Mouse (Mus musculus) hindbrain, embryonic 10.5 days (tissue): Measurements from ENCODE around the gene Cd200r1. TPM values are rescaled to one million over a fixed set of nuclear protein-coding genes. Genes with fewer than 3 reads are reported as not detected.
"Not testable (repeated sequence)": the region's sequence is repeated elsewhere in the genome, so short reads cannot be mapped to it uniquely, and the experiment has no call there.

Source experiments
- DNase-seq: peaks from one replicate; pipeline ENCODE4 v3.0.0-alpha.2; 2017; ENCODE audit warnings: low spot score
- H3K27ac ChIP-seq: fragments of 300-500 bp; sonication (generic); 2 replicates; pipeline ENCODE4 v1.5.1; 2016; ENCODE audit warnings: mild to moderate bottlenecking, moderate library complexity
- H3K27me3 ChIP-seq: fragments of 300-500 bp; sonication (generic); 2 replicates; pipeline ENCODE4 v1.6.1; 2016; ENCODE audit warnings: mild to moderate bottlenecking; ENCODE audit not compliant: poor library complexity, insufficient read depth, severe bottlenecking
- H3K36me3 ChIP-seq: fragments of 300-500 bp; sonication (generic); 2 replicates; pipeline ENCODE4 v1.6.1; 2016; ENCODE audit warnings: mild to moderate bottlenecking, moderate library complexity
- H3K4me1 ChIP-seq: fragments of 300-500 bp; sonication (generic); replicated peaks from 2 replicates; pipeline ENCODE4 v1.6.1; 2016; ENCODE audit warnings: mild to moderate bottlenecking
- H3K4me3 ChIP-seq: fragments of 300-500 bp; sonication (generic); 2 replicates; pipeline ENCODE4 v1.5.1; 2016; ENCODE audit warnings: mild to moderate bottlenecking, moderate library complexity
- H3K9me3 ChIP-seq: fragments of 300-500 bp; sonication (generic); 2 replicates; pipeline ENCODE4 v1.6.1; 2016; ENCODE audit warnings: mild to moderate bottlenecking, moderate library complexity
- WGBS: fragments of 180-500 bp; shearing (Covaris S2); methylation state at CpG from one replicate; pipeline ENCODE4 v1.1.7; 2016; 5-methylcytosine and 5-hydroxymethylcytosine counted together
- polyA plus RNA-seq: library from polyadenylated mRNA; unstranded; fragments of >200 nt; fragmentation: Nextera tagmentation; extraction: Ambion mirVana; gene quantifications from 2 replicates; pipeline ENCODE4 v1.2.1, GENCODE M21; 2016

Gene Cd200r1
- polyA plus RNA-seq, 1 experiment from 2014 or later = 0.50 TPM

DNA sequence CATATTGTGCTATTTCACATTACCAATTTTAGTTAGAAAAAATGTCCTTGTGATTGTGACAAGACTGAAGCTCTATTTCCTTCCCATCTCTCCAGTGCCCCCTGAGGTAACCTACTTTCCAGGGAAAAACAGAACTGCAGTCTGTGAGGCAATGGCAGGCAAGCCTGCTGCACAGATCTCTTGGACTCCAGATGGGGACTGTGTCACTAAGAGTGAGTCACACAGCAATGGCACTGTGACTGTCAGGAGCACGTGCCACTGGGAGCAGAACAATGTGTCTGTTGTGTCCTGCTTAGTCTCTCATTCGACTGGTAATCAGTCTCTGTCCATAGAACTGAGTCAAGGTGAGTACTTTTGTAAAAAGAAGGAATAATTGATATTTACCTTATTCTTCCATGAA lies 67.7 kb downstream of the Cd200r1 start:
- H3K4me3 ChIP-seq, DNase-seq, H3K36me3 ChIP-seq, H3K4me1 ChIP-seq, H3K9me3 ChIP-seq, H3K27ac ChIP-seq, H3K27me3 ChIP-seq: not testable (repeated sequence)
- whole genome bisulfite sequencing = 44% methylated on average over 2 of the region's 2 CpGs

Other genes with a start within 250 kb of the Cd200r1 start
- gene Boc, start 206.8 kb upstream of the Cd200r1 start, polyA plus RNA-seq = 36.0 and 43.9 TPM in 2 replicates
- gene Nepro, start 41.4 kb upstream of the Cd200r1 start, polyA plus RNA-seq = 8.8 and 14.9 TPM in 2 replicates
- 27.7 and 30.5 TPM in 2 replicates for gene Gtpbp8, start 19.4 kb upstream of the Cd200r1 start, polyA plus RNA-seq
- gene Cd200r4, start 46.0 kb downstream of the Cd200r1 start, polyA plus RNA-seq = not detected in 2 replicates
- gene Cd200r2, start 101.4 kb downstream of the Cd200r1 start, polyA plus RNA-seq = not detected in 2 replicates
- not detected in 2 replicates for gene Cd200r3, start 177.9 kb downstream of the Cd200r1 start, polyA plus RNA-seq